Mouse (Mus musculus): ENCODE results near the gene Clba1. TPM values are rescaled to one million over a fixed set of nuclear protein-coding genes. Genes with fewer than 3 reads are reported as not detected.

The Clba1 gene
- polyA plus RNA-seq, 1 experiment from 2014 or later, result 16.5 TPM

DNA sequence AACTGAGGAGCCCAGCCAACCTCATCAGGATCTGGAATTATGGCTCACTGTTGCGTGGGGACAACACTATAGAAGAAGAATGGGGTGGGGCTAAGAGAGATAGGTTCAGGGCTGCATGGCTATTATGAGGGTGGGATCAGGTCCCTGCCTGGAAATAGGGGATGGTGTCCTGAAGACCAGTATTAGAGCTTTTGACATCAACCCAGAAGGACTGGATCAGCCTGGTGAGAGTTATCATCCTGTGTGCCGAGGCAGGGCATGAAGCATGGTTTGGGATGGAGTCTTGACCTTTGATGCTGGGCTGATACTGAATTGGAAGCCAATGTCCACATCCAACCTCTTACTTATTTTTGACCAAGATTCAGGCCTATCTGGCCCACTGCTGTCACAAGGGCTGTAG, 39.0 kb upstream of the Clba1 start:
- Histone ChIP-seq H3K27me3 (replicated peaks) (no peaks in the 10 kb centered on the region), H3K4me3 (no peak overlapping the region), H3K4me2 (replicated peaks) (no peak overlapping the region), H3K9ac (no peak overlapping the region), H3K36me3 (no peaks in the 10 kb centered on the region), H3K9me3 (0 out of 2 replicates have a peak, but pooled peaks cover under 1% of the 10 kb centered on the region), H3K27ac (no peak overlapping the region), H3K4me1 (no peaks in the 10 kb centered on the region)
- ATAC-seq (ENCODE audit: low FRiP score, low read depth), result no peak
- WGBS, result 79% methylated on average over 2 of the region's 2 CpGs

DNA sequence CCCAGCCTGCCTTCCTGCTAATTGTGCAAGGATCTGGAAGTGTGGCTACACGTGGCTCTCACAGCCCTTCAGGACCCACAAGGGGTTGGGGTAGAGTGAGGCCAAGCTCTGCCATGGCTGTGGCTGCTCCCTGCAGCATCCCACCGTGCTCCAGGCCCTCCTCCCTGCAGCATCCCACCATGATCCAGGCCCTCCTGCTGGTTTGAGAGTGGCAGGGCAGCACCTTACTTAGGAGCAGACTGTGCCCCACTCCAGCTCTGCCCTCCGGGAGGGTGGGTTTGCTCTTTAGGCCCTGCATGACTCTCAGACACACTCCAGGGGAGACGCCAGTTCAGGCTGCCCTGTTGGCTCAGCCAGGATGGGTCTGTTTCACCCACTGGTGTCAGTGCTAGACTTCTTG, 38.3 kb upstream of the Clba1 start:
- Histone ChIP-seq H3K4me3 (no peak overlapping the region), H3K4me1 (no peaks in the 10 kb centered on the region), H3K27ac (no peak overlapping the region), H3K27me3 (replicated peaks) (no peaks in the 10 kb centered on the region), H3K4me2 (replicated peaks) (no peak overlapping the region), H3K36me3 (no peaks in the 10 kb centered on the region), H3K9ac (no peak overlapping the region), H3K9me3 (0 out of 2 replicates have a peak, but pooled peaks cover 7% of the 10 kb centered on the region)
- ATAC-seq (ENCODE audit: low FRiP score, low read depth), result no peak
- WGBS, result 79% methylated on average over 4 of the region's 4 CpGs

DNA sequence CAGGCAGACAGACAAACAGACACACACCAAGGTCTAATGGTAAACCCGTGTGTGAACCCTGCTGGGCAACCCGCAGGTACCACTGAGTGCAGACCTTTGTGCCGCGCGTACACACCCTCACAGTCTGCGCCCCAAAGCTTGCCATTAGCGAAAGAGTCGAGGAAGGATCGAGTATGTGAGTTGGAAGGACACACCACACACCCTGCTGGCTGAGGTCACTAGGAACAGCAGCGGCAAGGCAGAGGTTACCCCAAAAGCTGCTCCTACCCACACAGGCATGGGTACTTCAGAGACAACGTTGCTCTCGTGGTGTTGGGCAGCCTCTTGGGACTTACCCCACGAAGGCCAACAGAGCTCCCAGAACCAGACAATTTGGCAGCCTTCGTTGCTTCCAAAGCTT, 36.4 kb upstream of the Clba1 start:
- H3K9ac ChIP-seq, result no peak overlapping the region
- H3K36me3 ChIP-seq, result no peaks in the 10 kb centered on the region
- no peaks in the 10 kb centered on the region for H3K4me1 ChIP-seq
- H3K4me2 ChIP-seq (replicated peaks), result no peak overlapping the region
- no peak overlapping the region for H3K4me3 ChIP-seq
- H3K9me3 ChIP-seq, result 0 out of 2 replicates have a peak, but pooled peaks cover 9% of the 10 kb centered on the region
- WGBS, result 95% methylated on average over 14 of the region's 14 CpGs
- H3K27me3 ChIP-seq (replicated peaks), result no peaks in the 10 kb centered on the region
- no peak for ATAC-seq (ENCODE audit: low FRiP score, low read depth)
- no peak overlapping the region for H3K27ac ChIP-seq

DNA sequence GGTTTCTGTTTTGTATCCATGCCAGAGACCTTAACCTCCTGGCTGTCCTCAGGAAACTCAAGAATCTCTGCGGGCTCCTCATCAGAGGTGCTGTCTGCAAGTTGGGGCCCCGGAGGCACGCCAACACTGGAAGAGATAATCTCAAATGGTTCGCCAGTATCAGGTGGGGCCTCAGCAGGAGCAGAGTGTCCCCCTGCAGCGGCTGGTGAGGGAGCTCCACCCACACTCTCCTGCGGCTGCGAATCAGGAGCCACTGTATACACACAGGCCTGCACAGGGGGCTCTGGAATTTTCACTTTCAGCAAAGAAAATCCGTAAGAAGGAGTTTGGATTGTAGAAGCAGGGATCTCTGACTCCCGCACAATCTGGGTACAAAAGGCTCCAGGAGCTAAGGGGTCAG, 35.4 kb upstream of the Clba1 start:
- 58% methylated on average over 9 of the region's 9 CpGs for WGBS
- Histone ChIP-seq H3K27me3 (replicated peaks) (no peaks in the 10 kb centered on the region), H3K36me3 (no peaks in the 10 kb centered on the region), H3K9ac (no peak overlapping the region), H3K9me3 (0 out of 2 replicates have a peak, but pooled peaks cover 9% of the 10 kb centered on the region), H3K4me3 (no peak overlapping the region), H3K4me1 (no peaks in the 10 kb centered on the region), H3K4me2 (replicated peaks) (no peak overlapping the region), H3K27ac (no peak overlapping the region)
- no peak for ATAC-seq (ENCODE audit: low FRiP score, low read depth)

DNA sequence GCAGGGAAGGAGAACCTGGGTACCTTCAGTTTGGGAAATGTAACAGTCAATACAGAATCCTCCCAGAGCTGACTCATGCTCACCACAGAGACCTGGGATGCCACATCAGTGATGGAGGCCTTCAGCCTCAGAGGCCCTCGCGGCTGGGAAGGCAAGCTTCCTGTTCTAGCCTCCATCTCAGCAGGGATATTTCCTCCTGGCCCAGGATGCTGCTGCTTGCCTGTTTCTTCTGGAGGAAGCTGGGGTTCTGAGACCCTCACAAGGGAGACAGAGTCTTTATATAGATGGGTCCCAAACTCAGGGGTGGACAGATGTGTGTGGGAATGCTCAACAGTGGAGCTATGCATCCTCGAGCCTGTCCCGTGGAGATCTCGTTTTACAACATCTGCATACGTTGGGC, 34.7 kb upstream of the Clba1 start:
- H3K4me2 ChIP-seq (replicated peaks), result no peak overlapping the region
- no peaks in the 10 kb centered on the region for H3K27me3 ChIP-seq (replicated peaks)
- no peak overlapping the region for H3K9ac ChIP-seq
- no peaks in the 10 kb centered on the region for H3K36me3 ChIP-seq
- 0 out of 2 replicates have a peak, but pooled peaks cover 9% of the 10 kb centered on the region for H3K9me3 ChIP-seq
- no peak overlapping the region for H3K27ac ChIP-seq
- WGBS, result 89% methylated on average over 6 of the region's 6 CpGs
- H3K4me1 ChIP-seq, result no peaks in the 10 kb centered on the region
- ATAC-seq (ENCODE audit: low FRiP score, low read depth), result no peak
- no peak overlapping the region for H3K4me3 ChIP-seq

DNA sequence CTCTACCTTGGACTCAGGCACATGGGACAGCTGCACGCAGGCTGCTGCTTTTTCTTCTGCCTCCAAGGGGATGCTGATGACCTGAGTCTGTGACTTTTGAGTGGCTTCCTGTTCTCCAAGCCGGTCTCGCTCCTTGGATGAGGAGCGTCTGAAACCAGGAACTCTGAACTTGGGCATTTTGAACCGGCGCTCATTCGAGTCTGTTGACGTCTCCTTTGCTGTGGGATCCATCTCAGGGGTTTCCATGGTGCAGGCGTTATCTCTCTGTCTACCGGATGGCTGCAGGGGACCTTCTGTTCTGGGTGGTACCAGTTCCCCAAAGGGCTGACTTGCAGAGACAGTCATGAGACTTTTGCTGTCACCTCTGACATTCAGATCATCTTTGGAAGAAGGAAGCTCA, 34.3 kb upstream of the Clba1 start:
- no peaks in the 10 kb centered on the region for H3K27me3 ChIP-seq (replicated peaks)
- ATAC-seq (ENCODE audit: low FRiP score, low read depth), result no peak

DNA sequence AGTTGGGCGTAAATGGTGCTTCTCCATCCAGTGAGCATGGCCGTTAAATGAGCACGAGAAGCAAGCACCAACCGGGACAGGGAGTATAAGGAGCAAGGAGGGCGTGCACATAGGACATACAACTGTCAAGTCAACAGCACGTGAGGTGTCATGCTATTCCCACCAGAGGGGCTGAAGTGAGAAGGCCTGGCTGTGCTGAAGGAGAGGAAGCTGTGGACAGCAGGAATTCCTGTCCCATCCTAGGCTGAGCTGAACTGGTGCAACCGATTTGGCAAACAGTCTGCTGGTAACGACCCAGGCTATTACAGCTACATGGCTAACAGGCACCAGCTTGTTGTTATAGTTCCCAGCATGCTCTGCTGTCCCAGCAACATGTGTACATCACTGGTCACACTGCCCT, 17.7 kb upstream of the Clba1 start:
- WGBS, result 77% methylated on average over 8 of the region's 8 CpGs

More for the DNA sequence above, 34.3 kb upstream of the Clba1 start:
- Histone ChIP-seq H3K4me1 (no peaks in the 10 kb centered on the region), H3K36me3 (no peaks in the 10 kb centered on the region), H3K9me3 (0 out of 2 replicates have a peak, but pooled peaks cover 9% of the 10 kb centered on the region), H3K27ac (no peak overlapping the region), H3K4me2 (replicated peaks) (no peak overlapping the region), H3K9ac (no peak overlapping the region), H3K4me3 (no peak overlapping the region)
- 95% methylated on average over 10 of the region's 10 CpGs for WGBS

DNA sequence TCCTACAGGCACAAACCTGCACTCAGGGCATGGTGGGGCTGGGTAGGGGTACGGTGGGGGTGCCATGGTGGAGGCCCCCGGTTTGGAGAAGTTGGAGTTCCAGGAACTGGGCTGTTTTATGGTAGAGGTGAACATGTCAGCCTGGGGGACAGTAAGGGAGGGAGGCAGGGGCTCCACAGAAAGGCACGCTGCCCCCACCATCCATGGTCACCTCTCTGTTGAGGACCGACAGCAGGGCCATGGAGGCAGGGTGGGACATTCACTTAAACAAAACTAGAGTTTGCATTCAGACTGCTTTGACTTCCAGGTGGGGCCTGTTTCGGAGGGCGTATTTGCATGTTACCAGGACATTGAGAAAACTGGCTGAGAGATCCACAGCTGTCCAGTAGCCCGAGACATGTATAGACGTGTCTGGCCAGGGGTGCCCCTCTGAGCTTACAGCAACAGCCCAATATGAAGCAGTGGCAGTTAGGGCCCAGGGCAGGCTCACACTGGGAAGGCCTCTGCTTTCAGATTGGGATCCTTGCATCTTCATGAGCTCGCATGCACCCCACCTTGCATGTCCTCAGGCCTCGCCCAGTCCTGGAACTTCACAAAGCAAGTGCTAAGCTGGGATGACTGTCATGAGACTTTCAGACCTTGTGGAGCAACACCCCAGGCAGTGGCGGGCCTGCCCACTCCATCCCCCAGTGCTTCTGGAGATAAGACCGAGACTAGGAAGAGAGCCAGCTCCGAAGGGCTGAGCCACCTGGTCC, 15.0 kb upstream of the Clba1 start:
- Histone ChIP-seq H3K4me2 (replicated peaks) (no peak overlapping the region), H3K9ac (no peak overlapping the region), H3K4me3 (no peak overlapping the region), H3K27me3 (replicated peaks) (peaks cover 3% of the 10 kb centered on the region; the same call in 1 of the 2 replicates), H3K36me3 (no peaks in the 10 kb centered on the region), H3K4me1 (peaks cover 6% of the 10 kb centered on the region), H3K27ac (no peak overlapping the region), H3K9me3 (no peaks in the 10 kb centered on the region)
- no peak for ATAC-seq (ENCODE audit: low FRiP score, low read depth)
- WGBS, result 81% methylated on average over 13 of the region's 13 CpGs

More for the DNA sequence above, 17.7 kb upstream of the Clba1 start:
- Histone ChIP-seq H3K27me3 (replicated peaks) (no peaks in the 10 kb centered on the region), H3K27ac (no peak overlapping the region), H3K4me1 (peaks cover 6% of the 10 kb centered on the region), H3K9ac (no peak overlapping the region), H3K4me3 (no peak overlapping the region), H3K4me2 (replicated peaks) (no peak overlapping the region), H3K9me3 (no peaks in the 10 kb centered on the region), H3K36me3 (no peaks in the 10 kb centered on the region)
- ATAC-seq (ENCODE audit: low FRiP score, low read depth), result no peak

DNA sequence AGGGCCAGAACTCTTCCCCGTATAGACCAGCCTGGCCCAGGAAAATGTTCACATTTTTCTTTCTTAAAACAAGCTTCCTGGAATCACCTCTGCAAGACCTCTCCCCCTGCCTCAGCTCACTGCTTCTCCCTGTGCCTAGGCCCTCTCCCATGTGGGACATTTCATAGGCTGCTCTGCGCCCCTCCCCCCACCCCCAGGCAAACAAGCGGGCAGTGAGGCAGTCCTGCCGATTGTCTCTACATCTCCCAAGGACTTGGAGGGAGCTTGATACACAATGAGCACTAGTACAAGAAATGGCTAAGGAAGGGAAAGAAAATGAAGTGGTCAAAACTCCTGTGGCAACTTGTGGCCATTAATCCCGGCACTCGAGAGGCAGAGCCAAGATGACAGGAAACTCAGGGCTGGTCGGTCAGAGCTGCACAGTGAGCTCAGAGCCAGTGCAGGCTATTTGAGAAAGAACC, 14.4 kb upstream of the Clba1 start:
- WGBS, result 36% methylated on average over 7 of the region's 7 CpGs
- Histone ChIP-seq H3K27ac (no peak overlapping the region), H3K27me3 (replicated peaks) (peaks cover 3% of the 10 kb centered on the region; the same call in 1 of the 2 replicates), H3K36me3 (no peaks in the 10 kb centered on the region), H3K4me3 (no peak overlapping the region), H3K4me2 (replicated peaks) (no peak overlapping the region), H3K4me1 (peaks cover 6% of the 10 kb centered on the region), H3K9me3 (no peaks in the 10 kb centered on the region), H3K9ac (no peak overlapping the region)
- ATAC-seq (ENCODE audit: low FRiP score, low read depth), result no peak

DNA sequence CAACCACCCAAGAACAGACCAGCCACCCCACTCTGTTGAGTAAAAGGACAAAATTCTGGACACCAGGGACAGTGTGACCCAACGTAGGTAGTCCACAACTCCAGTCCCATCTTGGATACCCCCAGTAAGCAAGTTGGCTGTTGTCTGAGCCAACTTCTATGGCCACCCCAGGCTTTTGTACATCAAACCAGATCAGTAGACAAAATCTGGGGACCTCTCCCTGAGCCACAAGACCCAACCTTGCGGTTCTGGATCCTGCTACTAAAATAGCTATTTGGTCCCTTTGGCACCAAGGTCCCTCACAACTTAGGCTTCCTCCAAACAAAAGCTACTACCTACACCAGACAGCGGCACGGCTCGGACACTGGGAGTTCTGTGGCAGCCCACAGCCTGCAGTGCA, 13.7 kb upstream of the Clba1 start:
- Histone ChIP-seq H3K27me3 (replicated peaks) (peaks cover 5% of the 10 kb centered on the region), H3K36me3 (no peaks in the 10 kb centered on the region), H3K4me3 (no peak overlapping the region), H3K4me2 (replicated peaks) (no peak overlapping the region), H3K9ac (no peak overlapping the region), H3K27ac (no peak overlapping the region), H3K9me3 (no peaks in the 10 kb centered on the region), H3K4me1 (peaks cover 6% of the 10 kb centered on the region)
- no peak for ATAC-seq (ENCODE audit: low FRiP score, low read depth)
- 91% methylated on average over 5 of the region's 5 CpGs for WGBS

DNA sequence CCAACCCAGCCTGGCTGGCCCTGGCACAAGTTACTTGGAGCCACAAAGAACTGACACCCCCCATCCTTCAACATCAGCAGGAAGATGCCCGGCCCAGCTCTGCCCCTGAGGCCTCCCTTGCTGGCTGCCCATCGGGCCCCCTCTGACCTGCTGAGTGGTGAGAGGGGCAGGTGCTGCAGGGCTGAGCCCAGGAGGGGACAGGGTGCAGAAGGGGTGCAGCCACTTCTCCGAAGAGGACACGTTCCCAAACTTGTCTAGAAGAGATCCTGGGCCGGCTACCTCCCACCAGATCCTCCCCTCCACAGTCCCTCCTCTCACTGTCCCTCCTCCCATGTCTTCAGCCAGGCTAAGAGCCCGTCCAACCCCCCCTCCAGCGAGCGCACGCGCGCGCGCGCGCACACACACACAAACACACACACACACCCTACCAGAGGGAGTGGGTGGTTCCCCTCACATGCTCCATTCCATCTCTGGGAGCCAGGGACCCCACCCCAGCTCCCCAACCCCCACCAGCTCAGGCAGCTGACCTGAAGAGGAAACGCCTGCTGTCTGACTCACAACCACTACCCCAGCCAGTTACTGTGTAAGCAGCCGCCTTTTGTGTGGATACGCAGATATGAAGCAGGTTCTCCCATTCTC, 13.2 kb upstream of the Clba1 start:
- peaks cover 8% of the 10 kb centered on the region for H3K27me3 ChIP-seq (replicated peaks)
- H3K36me3 ChIP-seq, result no peaks in the 10 kb centered on the region
- no peak for ATAC-seq (ENCODE audit: low FRiP score, low read depth)
- 0 out of 2 replicates have a peak overlapping the region, but pooled peaks have one; percentile 9 for H3K4me2 ChIP-seq (replicated peaks)
- no peaks in the 10 kb centered on the region for H3K9me3 ChIP-seq
- WGBS, result 72% methylated on average over 18 of the region's 18 CpGs
- H3K4me3 ChIP-seq, result no peak overlapping the region
- H3K4me1 ChIP-seq, result peaks cover 6% of the 10 kb centered on the region
- H3K9ac ChIP-seq, result no peak overlapping the region
- H3K27ac ChIP-seq, result no peak overlapping the region

DNA sequence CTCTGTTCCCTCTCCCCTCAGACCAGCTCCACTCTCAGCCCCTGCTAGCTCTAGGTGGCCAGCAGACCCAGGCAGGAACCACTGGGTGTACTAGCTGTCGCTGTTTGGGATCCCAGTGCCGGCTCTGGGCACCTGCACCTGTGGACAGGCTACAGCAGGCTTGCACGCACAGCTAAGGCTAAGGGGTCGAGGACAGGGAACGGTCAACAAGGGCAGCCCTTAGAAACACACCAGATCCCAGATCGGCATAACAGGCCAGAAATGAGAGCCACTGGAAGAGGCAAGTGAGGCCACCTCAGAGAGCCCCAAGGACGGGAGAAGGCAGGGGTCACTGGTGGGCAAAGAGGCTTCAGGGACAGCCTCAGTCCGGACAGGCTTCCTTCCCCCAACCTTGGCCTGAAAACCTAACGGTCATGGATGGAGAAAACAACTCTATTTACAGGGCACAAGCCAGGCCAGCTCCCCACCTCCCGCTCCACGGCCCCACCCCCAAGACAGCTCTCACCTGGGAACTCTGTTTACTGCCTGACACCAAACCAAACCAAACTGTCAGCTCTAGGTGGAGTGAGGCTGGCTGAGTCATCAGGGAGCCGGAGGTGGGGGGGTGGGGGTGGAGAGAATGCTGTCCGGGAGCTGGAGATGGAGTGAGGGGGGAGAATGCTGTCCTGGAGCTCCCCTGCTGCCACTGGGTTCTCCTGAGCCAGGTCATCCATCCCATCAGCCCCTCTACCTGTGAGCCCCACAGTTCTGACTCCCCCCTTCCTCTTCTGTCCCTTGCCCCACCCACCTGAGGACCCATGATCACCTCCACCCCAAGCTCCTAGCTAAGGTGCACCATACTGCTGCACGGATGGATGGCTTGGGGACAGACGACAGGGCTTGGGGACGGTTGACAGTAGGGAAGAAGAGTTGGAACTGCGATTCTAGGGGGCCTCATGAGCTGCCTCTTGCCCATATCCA, 11.9 kb upstream of the Clba1 start:
- 56% methylated on average over 17 of the region's 17 CpGs for WGBS
- H3K4me3 ChIP-seq, result no peak overlapping the region
- H3K4me1 ChIP-seq, result peaks cover 10% of the 10 kb centered on the region
- no peaks in the 10 kb centered on the region for H3K36me3 ChIP-seq
- H3K9ac ChIP-seq, result no peak overlapping the region
- peaks cover 18% of the 10 kb centered on the region for H3K27me3 ChIP-seq (replicated peaks)
- ATAC-seq (ENCODE audit: low FRiP score, low read depth), result no peak
- H3K4me2 ChIP-seq (replicated peaks), result no peak overlapping the region
- no peaks in the 10 kb centered on the region for H3K9me3 ChIP-seq
- H3K27ac ChIP-seq, result no peak overlapping the region

Measured in neural tube, embryonic 12.5 days (tissue).